Mouse (Mus musculus): ENCODE measurements around the gene Adcy5. TPM values are rescaled to one million over a fixed set of nuclear protein-coding genes. Genes with fewer than 3 reads are reported as not detected.

Adcy5 gene
- not detected in 2 replicates for total RNA-seq (2014; fragmentation: Nextera tagmentation)
- 0.05 and 0.06 TPM in 2 replicates for total RNA-seq (2017)
- polyA plus RNA-seq (2012) = not detected in 2 replicates

DNA sequence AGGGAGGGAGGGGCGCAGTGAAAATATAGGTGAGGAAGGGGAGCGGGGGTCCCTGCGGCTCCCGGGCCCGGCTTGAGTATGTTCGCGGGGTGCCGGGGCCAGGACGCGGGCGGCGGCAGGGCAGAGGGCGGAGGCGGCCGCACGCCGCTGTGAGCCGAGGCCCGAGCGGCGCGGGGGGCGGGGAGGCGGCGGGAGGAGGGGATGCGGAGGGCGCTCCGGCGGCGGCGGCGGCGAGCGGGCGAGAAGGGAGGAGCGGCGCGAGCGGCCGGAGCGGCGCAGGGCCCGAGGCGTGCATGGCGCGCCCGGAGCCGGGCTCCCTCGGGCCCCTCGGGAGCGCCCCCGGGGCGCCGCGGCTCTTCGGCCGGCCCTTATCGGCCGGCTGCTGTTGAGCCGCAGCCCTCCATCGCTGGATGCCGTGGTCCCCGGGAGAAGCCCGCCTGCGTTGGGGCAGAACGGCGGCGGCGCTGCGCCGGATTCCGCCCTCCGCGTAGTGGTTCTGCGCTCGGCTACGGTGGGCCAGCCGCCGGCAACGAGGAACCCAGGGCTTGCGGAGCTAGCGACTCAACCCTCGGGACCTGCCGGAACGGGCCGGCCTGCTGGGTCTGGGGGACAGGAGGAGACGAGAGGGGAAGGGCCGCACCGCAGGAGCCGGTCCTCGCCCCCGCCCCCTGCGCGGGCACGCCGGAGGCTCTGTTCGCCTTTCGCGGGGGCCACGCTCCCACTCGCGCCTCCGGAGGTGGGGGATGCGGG is at the start of gene Adcy5:
Gene Adcy5 (plus strand): TSS at position 237 of the 750 bp plus-strand sequence.
- ATAC-seq (ENCODE audit: extremely low read depth, insufficient number of reproducible peaks, low FRiP score, poor library complexity, severe bottlenecking) = no peak
- no peak for TF ChIP-seq GATA2 (IDR thresholded peaks at IDR 0.05; ENCODE audit: borderline replicate concordance, low read depth, low read length)
- no peak for TF ChIP-seq POLR2AphosphoS5 (IDR thresholded peaks at IDR 0.05; ENCODE audit: insufficient replicate concordance, low read depth, low read length)
- TF ChIP-seq TAL1 (conservative IDR thresholded peaks at IDR 0.05; ENCODE audit: low read depth, low read length) = no peak
- TF ChIP-seq GATA1 (IDR thresholded peaks at IDR 0.05; ENCODE audit: borderline replicate concordance, low read length) = no peak
- no peak for TF ChIP-seq CTCF (IDR thresholded peaks at IDR 0.05; ENCODE audit: low read depth, low read length)
- Histone ChIP-seq H3K4me1 (ENCODE audit: insufficient read depth, low read depth, low read length) (no peaks in the 10 kb centered on the region), H3K4me3 (ENCODE audit: low read depth, low read length) (no peak within 1 kb of the TSS; the same call in 1 of the 2 replicates), H3K27me3 (ENCODE audit: insufficient read depth, low read length) (peaks cover 5% of the 10 kb centered on the region; the same call in 1 of the 2 replicates), H3K36me3 (replicated peaks) (no peaks in the 10 kb centered on the region), H3K9me3 (replicated peaks) (peaks cover 29% of the 10 kb centered on the region)
- no peak for DNase-seq (ENCODE audit: low spot score)

DNA sequence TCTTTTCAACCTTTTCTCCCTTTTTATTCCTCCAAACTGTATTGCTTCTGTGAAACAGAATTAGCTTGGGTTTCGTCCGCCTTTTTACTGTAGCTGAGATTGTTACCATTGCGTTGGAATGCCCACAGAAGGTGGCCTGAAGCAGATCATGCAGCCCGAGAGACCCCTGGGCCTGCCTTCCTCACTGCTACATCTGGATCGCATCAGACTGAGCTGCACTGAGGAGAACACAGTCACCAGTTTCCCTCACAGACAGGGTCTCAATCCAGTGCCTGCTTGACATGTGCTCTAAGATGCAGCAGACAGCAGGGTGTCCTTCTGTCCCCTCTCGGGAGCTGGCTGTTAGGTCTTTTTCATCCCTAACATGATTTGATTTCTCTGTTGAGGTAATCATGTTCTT is 46.7 kb upstream of the Adcy5 start:
- Histone ChIP-seq H3K9me3 (replicated peaks) (no peaks in the 10 kb centered on the region), H3K4me3 (ENCODE audit: low read depth, low read length) (no peak overlapping the region), H3K4me1 (ENCODE audit: insufficient read depth, low read depth, low read length) (peaks cover 10% of the 10 kb centered on the region), H3K36me3 (replicated peaks) (peaks cover 66% of the 10 kb centered on the region), H3K27me3 (ENCODE audit: insufficient read depth, low read length) (no peaks in the 10 kb centered on the region; the same call in 1 of the 2 replicates)
- ATAC-seq (ENCODE audit: extremely low read depth, insufficient number of reproducible peaks, low FRiP score, poor library complexity, severe bottlenecking) (no peak), DNase-seq (ENCODE audit: low spot score) (no peak)
- TF ChIP-seq GATA1 (IDR thresholded peaks at IDR 0.05; ENCODE audit: borderline replicate concordance, low read length) (no peak), CTCF (IDR thresholded peaks at IDR 0.05; ENCODE audit: low read depth, low read length) (no peak), POLR2AphosphoS5 (IDR thresholded peaks at IDR 0.05; ENCODE audit: insufficient replicate concordance, low read depth, low read length) (no peak), GATA2 (IDR thresholded peaks at IDR 0.05; ENCODE audit: borderline replicate concordance, low read depth, low read length) (no peak), TAL1 (conservative IDR thresholded peaks at IDR 0.05; ENCODE audit: low read depth, low read length) (no peak)

- Histone ChIP-seq H3K4me3 (ENCODE audit: low read depth, low read length) (no peak overlapping the region), H3K9me3 (replicated peaks) (no peaks in the 10 kb centered on the region), H3K27me3 (ENCODE audit: insufficient read depth, low read length) (no peaks in the 10 kb centered on the region; the same call in 1 of the 2 replicates), H3K36me3 (replicated peaks) (peaks cover 55% of the 10 kb centered on the region), H3K4me1 (ENCODE audit: insufficient read depth, low read depth, low read length) (peaks cover 10% of the 10 kb centered on the region)
- TF ChIP-seq TAL1 (conservative IDR thresholded peaks at IDR 0.05; ENCODE audit: low read depth, low read length) (no peak), GATA2 (IDR thresholded peaks at IDR 0.05; ENCODE audit: borderline replicate concordance, low read depth, low read length) (no peak), POLR2AphosphoS5 (IDR thresholded peaks at IDR 0.05; ENCODE audit: insufficient replicate concordance, low read depth, low read length) (no peak), CTCF (IDR thresholded peaks at IDR 0.05; ENCODE audit: low read depth, low read length) (no peak), GATA1 (IDR thresholded peaks at IDR 0.05; ENCODE audit: borderline replicate concordance, low read length) (no peak)
- no peak for DNase-seq (ENCODE audit: low spot score)
- no peak for ATAC-seq (ENCODE audit: extremely low read depth, insufficient number of reproducible peaks, low FRiP score, poor library complexity, severe bottlenecking)
Observed at GRCm38 (mm10) chr16:35109156-35109555, 45.5 kb upstream of the Adcy5 start.

DNA sequence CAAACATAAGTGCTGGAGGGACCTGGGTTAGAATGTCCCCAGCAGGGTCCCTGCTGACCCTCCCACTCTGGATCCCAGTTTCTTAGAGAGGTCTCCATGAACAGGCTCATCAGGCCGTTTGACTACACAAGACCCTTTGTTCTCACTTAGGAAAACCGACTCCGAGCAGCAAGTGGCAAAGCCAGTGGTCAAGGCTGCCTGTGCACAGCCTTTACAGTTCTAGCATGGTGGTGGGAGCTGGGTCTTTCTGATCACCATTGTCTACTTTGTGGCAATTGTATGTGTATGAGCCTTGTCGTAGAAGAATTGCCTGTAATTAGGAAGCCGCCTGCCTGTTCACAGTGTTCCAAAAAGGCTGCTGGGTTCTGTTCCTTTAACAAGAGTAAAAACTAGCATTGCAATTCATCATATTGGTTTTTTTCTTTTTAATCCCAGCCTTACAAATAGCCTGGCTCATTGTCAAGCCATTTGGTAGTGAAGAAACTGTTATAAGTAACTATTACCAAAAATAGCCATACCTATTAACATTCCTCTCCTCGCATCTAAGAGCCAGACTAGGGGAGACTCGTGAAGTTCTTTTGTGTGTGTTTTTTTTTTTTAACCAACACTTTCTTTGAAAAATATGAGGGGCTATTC is 44.9 kb upstream of the Adcy5 start:
- Histone ChIP-seq H3K4me1 (ENCODE audit: insufficient read depth, low read depth, low read length) (peaks cover 10% of the 10 kb centered on the region), H3K4me3 (ENCODE audit: low read depth, low read length) (no peak overlapping the region), H3K27me3 (ENCODE audit: insufficient read depth, low read length) (no peaks in the 10 kb centered on the region; the same call in 1 of the 2 replicates), H3K9me3 (replicated peaks) (no peaks in the 10 kb centered on the region), H3K36me3 (replicated peaks) (peaks cover 49% of the 10 kb centered on the region)
- TF ChIP-seq GATA1 (IDR thresholded peaks at IDR 0.05; ENCODE audit: borderline replicate concordance, low read length) = no peak
- no peak for TF ChIP-seq POLR2AphosphoS5 (IDR thresholded peaks at IDR 0.05; ENCODE audit: insufficient replicate concordance, low read depth, low read length)
- TF ChIP-seq GATA2 (IDR thresholded peaks at IDR 0.05; ENCODE audit: borderline replicate concordance, low read depth, low read length) = no peak
- TF ChIP-seq CTCF (IDR thresholded peaks at IDR 0.05; ENCODE audit: low read depth, low read length) = no peak
- no peak for TF ChIP-seq TAL1 (conservative IDR thresholded peaks at IDR 0.05; ENCODE audit: low read depth, low read length)
- DNase-seq (ENCODE audit: low spot score) (no peak), ATAC-seq (ENCODE audit: extremely low read depth, insufficient number of reproducible peaks, low FRiP score, poor library complexity, severe bottlenecking) (no peak)

- no peaks in the 10 kb centered on the region; the same call in 1 of the 2 replicates for H3K27me3 ChIP-seq (ENCODE audit: insufficient read depth, low read length)
- no peak for ATAC-seq (ENCODE audit: extremely low read depth, insufficient number of reproducible peaks, low FRiP score, poor library complexity, severe bottlenecking)
Observed at GRCm38 (mm10) chr16:35110410-35111142, 44.1 kb upstream of the Adcy5 start.

More at GRCm38 (mm10) chr16:35110410-35111142, 44.1 kb upstream of the Adcy5 start:
- H3K9me3 ChIP-seq (replicated peaks) = no peaks in the 10 kb centered on the region
- H3K4me3 ChIP-seq (ENCODE audit: low read depth, low read length) = no peak overlapping the region
- DNase-seq (ENCODE audit: low spot score) = peak; percentile 53
- TF ChIP-seq TAL1 (conservative IDR thresholded peaks at IDR 0.05; ENCODE audit: low read depth, low read length) (no peak), GATA2 (IDR thresholded peaks at IDR 0.05; ENCODE audit: borderline replicate concordance, low read depth, low read length) (no peak), CTCF (IDR thresholded peaks at IDR 0.05; ENCODE audit: low read depth, low read length) (peak; percentile 87), GATA1 (IDR thresholded peaks at IDR 0.05; ENCODE audit: borderline replicate concordance, low read length) (no peak), POLR2AphosphoS5 (IDR thresholded peaks at IDR 0.05; ENCODE audit: insufficient replicate concordance, low read depth, low read length) (no peak)
- H3K4me1 ChIP-seq (ENCODE audit: insufficient read depth, low read depth, low read length) = peaks cover 6% of the 10 kb centered on the region
- peaks cover 42% of the 10 kb centered on the region for H3K36me3 ChIP-seq (replicated peaks)
